In the genomic region with DNA sequence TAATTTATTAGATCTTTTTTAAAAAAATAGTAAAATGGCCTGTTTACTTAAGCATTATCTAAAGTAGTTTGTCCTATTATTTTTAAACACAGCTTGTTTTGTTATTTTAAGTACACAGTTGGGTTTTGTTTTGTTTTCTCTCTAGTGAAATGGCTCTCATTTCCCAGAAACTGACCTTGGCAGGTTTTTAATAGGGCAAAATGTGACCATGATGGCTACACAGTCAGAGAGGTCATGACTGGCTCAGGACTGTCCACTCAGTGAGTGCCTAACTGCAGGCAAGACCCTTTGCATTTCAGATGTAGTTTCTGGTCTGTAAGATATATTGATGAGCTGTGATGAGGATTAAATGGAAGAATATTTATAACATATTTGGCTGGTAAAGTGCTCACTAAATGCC, we compare ENCODE assay signal across 27 mouse cellular contexts.
DNase-seq lines count a peak whose midpoint lies in the region; ATAC-seq and TF ChIP-seq lines count a peak whose summit lies in the region.
"Had no signal": no experiment of that assay in that cellular context is flagged by ENCODE, and none has a peak within 500 bp of the region (broad histone marks: within the 10 kb centered on the region; RNA-seq: fewer than 3 reads in every experiment).

No protein-coding gene starts in this region.

- intact Hi-C loops in gastrocnemius, adult 2 months (cut with DNase I), result no loop called here

- H3K36me3 ChIP-seq in kidney, adult 2 months (ENCODE audit: control insufficient read depth, insufficient read depth, low read length), result no peaks in the 10 kb centered on the region; the same call in none of the 2 replicates
- peaks cover 52% of the 10 kb centered on the region for H3K36me3 ChIP-seq in liver, adult 2 months (ENCODE audit: control insufficient read depth, insufficient read depth, low read length)
- H3K36me3 ChIP-seq in liver, embryonic 12.5 days, result peaks cover 21% of the 10 kb centered on the region
- H3K36me3 ChIP-seq: forebrain, embryonic 12.5 days had no signal

- H3K79me2 ChIP-seq in liver, adult 2 months (ENCODE audit: control insufficient read depth, insufficient read depth, low read length), result peaks cover 4% of the 10 kb centered on the region; the same call in 1 of the 2 replicates

- H3K4me2 ChIP-seq in liver, embryonic 12.5 days, result no peak overlapping the region
- H3K4me2 ChIP-seq: embryonic facial prominence, embryonic 13.5 days; forebrain, embryonic 12.5 days; forebrain, embryonic 15.5 days; heart, embryonic 11.5 days; hindbrain, embryonic 14.5 days had no signal

- no peak overlapping the region for H3K9ac ChIP-seq in liver, adult 2 months (ENCODE audit: low read depth, low read length)
- no peak overlapping the region for H3K9ac ChIP-seq in liver, embryonic 12.5 days
- H3K9ac ChIP-seq: embryonic facial prominence, embryonic 13.5 days; forebrain, embryonic 12.5 days; forebrain, embryonic 15.5 days; hindbrain, embryonic 14.5 days had no signal

- H3K27me3 ChIP-seq in kidney, adult 2 months (replicated peaks; ENCODE audit: control insufficient read depth, insufficient read depth, low read length), result no peaks in the 10 kb centered on the region
- H3K27me3 ChIP-seq in liver, adult 2 months (ENCODE audit: control insufficient read depth, insufficient read depth, low read length), result no peaks in the 10 kb centered on the region
- no peaks in the 10 kb centered on the region for H3K27me3 ChIP-seq in liver, embryonic 12.5 days (replicated peaks)
- H3K27me3 ChIP-seq: embryonic facial prominence, embryonic 13.5 days; forebrain, embryonic 12.5 days; forebrain, embryonic 15.5 days had no signal

- TF ChIP-seq POLR2A in kidney, adult 2 months (IDR thresholded peaks at IDR 0.05; ENCODE audit: low read depth, low read length), result no peak
- TF ChIP-seq POLR2A in liver, adult 2 months (IDR thresholded peaks at IDR 0.05; ENCODE audit: extremely low read depth, insufficient read depth, low read length), result no peak

- no peaks in the 10 kb centered on the region for H3K9me3 ChIP-seq in liver, embryonic 12.5 days (replicated peaks)
- H3K9me3 ChIP-seq: embryonic facial prominence, embryonic 10.5 days; embryonic facial prominence, embryonic 13.5 days; forebrain, embryonic 12.5 days; forebrain, embryonic 15.5 days had no signal

- H3K4me1 ChIP-seq in kidney, adult 2 months (ENCODE audit: control insufficient read depth, insufficient read depth, low read length), result peaks cover 13% of the 10 kb centered on the region; the same call in 1 of the 2 replicates
- H3K4me1 ChIP-seq in liver, adult 2 months (ENCODE audit: control insufficient read depth, insufficient read depth, low read length), result peaks cover 32% of the 10 kb centered on the region
- no peaks in the 10 kb centered on the region for H3K4me1 ChIP-seq in liver, embryonic 12.5 days
- H3K4me1 ChIP-seq in brown adipose tissue, adult 24 weeks (ENCODE audit: control insufficient read depth, insufficient read depth, insufficient read length, low read length), result peaks cover 14% of the 10 kb centered on the region
- H3K4me1 ChIP-seq: forebrain, embryonic 12.5 days; forebrain, embryonic 15.5 days had no signal

- ATAC-seq in liver, embryonic 12.5 days, result no peak
- ATAC-seq in CD4-positive, CD25-positive, alpha-beta regulatory T cell, adult 4 months, result no peak
- ATAC-seq: forebrain, embryonic 15.5 days; hindbrain, postnatal 0 days; inflammation-experienced regulatory T-cells, adult 6 months; intestine, embryonic 16.5 days had no signal

- H3K27ac ChIP-seq in gastrocnemius, adult 2 months, result peak overlapping the region; percentile 71
- 0 out of 2 replicates have a peak overlapping the region, but pooled peaks have one; percentile 50 for H3K27ac ChIP-seq in kidney, adult 2 months (ENCODE audit: insufficient read depth, low read depth, low read length)
- peak overlapping the region; percentile 91 for H3K27ac ChIP-seq in liver, adult 2 months (replicated peaks; ENCODE audit: insufficient read depth, low read depth, low read length)
- no peak overlapping the region for H3K27ac ChIP-seq in liver, embryonic 12.5 days
- peak overlapping the region; percentile 11; the same call in 1 of the 2 replicates for H3K27ac ChIP-seq in brown adipose tissue, adult 24 weeks (replicated peaks; ENCODE audit: low read depth, low read length)
- H3K27ac ChIP-seq: embryonic facial prominence, embryonic 10.5 days; embryonic facial prominence, embryonic 13.5 days; forebrain, embryonic 12.5 days; forebrain, embryonic 15.5 days; hindbrain, embryonic 14.5 days; hindbrain, postnatal 0 days had no signal

- H3K4me3 ChIP-seq in gastrocnemius, adult 2 months, result no peak overlapping the region
- no peak overlapping the region for H3K4me3 ChIP-seq in kidney, adult 2 months (ENCODE audit: insufficient read depth, low read depth, low read length)
- no peak overlapping the region for H3K4me3 ChIP-seq in liver, adult 2 months (ENCODE audit: insufficient read depth, low read depth, low read length)
- H3K4me3 ChIP-seq in liver, embryonic 12.5 days, result no peak overlapping the region
- no peak overlapping the region for H3K4me3 ChIP-seq in brown adipose tissue, adult 24 weeks (ENCODE audit: insufficient read depth, low read depth, low read length)
- H3K4me3 ChIP-seq: embryonic facial prominence, embryonic 10.5 days; embryonic facial prominence, embryonic 13.5 days; erythroblast, embryonic 14.5 days; forebrain, embryonic 12.5 days; forebrain, embryonic 15.5 days had no signal

- no peak for TF ChIP-seq CTCF in gastrocnemius, adult 2 months (IDR thresholded peaks at IDR 0.05)
- no peak for TF ChIP-seq CTCF in kidney, adult 2 months (conservative IDR thresholded peaks at IDR 0.05; ENCODE audit: insufficient read depth, insufficient read length, low read depth, low read length)
- no peak for TF ChIP-seq CTCF in liver, adult 2 months (IDR thresholded peaks at IDR 0.05; ENCODE audit: low read depth, low read length)

- DNase-seq in gastrocnemius, adult 2 months, result no peak
- no peak for DNase-seq in gastrocnemius, postnatal 25 days
- peak; percentile 55 for DNase-seq in kidney, adult 2 months
- no peak for DNase-seq in kidney, postnatal 14 days
- DNase-seq in liver, adult 2 months (ENCODE audit: extremely low read depth, low read depth, low spot score), result peak; percentile 94
- DNase-seq: adrenal gland, postnatal 10 days; B cell, adult 2 months; cerebellum, adult 11-12 months; cerebellum, adult 8-10 months; cerebellum, postnatal 10 days; cerebellum, postnatal 36 days; embryo, embryonic 11 days; gastrocnemius, postnatal 10 days; heart, postnatal 36 days had no signal

Comparison
In these comparisons a context has a peak if more than half of its experiments do, and no peak if none do; other contexts are left out.
1. DNase-seq: peak in kidney, adult 2 months (single experiment) and liver, adult 2 months (single experiment); none in gastrocnemius, adult 2 months (single experiment), gastrocnemius, postnatal 25 days (single experiment) and kidney, postnatal 14 days (single experiment).